19 mouse cellular contexts compared by ENCODE assay signal in the genomic region with DNA sequence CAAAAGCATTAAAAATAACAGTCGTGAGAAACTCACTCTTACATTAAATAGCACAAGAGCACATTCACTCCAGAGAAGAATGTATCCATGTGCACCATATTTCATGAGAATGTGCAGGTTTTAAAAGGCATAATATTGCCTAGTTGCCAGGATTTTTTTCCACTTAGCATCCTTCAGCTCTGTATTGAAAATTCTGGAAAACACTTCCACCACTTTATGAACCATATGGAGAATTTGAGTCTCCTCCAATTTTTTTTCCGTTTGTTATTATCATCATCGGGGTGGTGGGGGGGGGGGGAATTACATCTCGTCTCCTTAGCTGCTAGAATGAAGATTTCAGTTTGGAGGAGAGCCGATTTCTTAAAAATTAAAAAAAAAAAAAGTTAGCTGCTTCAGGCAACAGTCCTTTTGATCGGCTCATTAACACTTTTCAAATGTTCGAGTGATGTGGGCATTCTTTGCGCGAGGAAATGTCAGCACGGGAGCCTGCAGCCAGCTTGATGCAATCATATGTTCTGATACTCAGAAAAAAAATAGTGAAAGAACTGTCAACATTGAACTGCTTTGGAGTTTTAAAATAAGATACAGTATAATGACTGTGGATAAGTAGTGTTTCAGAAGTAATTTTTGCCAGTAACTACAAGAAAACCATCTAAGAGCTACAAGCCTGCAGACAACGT.
DNase-seq lines count a peak whose midpoint lies in the region; ATAC-seq and TF ChIP-seq lines count a peak whose summit lies in the region.
"Had no signal": no experiment of that assay in that cellular context is flagged by ENCODE, and none has a peak within 500 bp of the region (broad histone marks: within the 10 kb centered on the region; RNA-seq: fewer than 3 reads in every experiment).

No protein-coding gene starts in this region.

- H3K4me2 ChIP-seq in lung, postnatal 0 days (replicated peaks; ENCODE audit: low read depth, low read length) = no peak overlapping the region
- H3K4me2 ChIP-seq in embryonic facial prominence, embryonic 15.5 days (replicated peaks) = no peak overlapping the region
- 0 out of 2 replicates have a peak overlapping the region, but pooled peaks have one; percentile 24 for H3K4me2 ChIP-seq in limb, embryonic 15.5 days
- H3K4me2 ChIP-seq: hindbrain, embryonic 13.5 days; liver, embryonic 12.5 days; midbrain, embryonic 12.5 days had no signal

- DNase-seq in gastrocnemius, adult 2 months = no peak
- no peak for DNase-seq in gastrocnemius, postnatal 25 days
- DNase-seq in lung, postnatal 0 days (ENCODE audit: low spot score) = peak; percentile 16
- DNase-seq in lung, postnatal 25 days (ENCODE audit: low spot score) = no peak
- DNase-seq in kidney, adult 2 months = no peak
- DNase-seq: adrenal gland, adult 2 months; heart, adult 2 months; kidney, adult 18-20 months; kidney, postnatal 4 days; lung, postnatal 36 days; retina, postnatal 1 day; thymus, adult 18-20 months had no signal

- no peaks in the 10 kb centered on the region for H3K36me3 ChIP-seq in lung, postnatal 0 days (ENCODE audit: insufficient read depth, low read length)
- H3K36me3 ChIP-seq in embryonic facial prominence, embryonic 15.5 days = no peaks in the 10 kb centered on the region
- no peaks in the 10 kb centered on the region for H3K36me3 ChIP-seq in limb, embryonic 15.5 days
- no peaks in the 10 kb centered on the region for H3K36me3 ChIP-seq in kidney, adult 2 months (ENCODE audit: control insufficient read depth, insufficient read depth, low read length)
- H3K36me3 ChIP-seq: G1E; hindbrain, embryonic 13.5 days; liver, embryonic 12.5 days; midbrain, embryonic 12.5 days had no signal

- H3K9me3 ChIP-seq in lung, postnatal 0 days (ENCODE audit: low read length) = no peaks in the 10 kb centered on the region
- no peaks in the 10 kb centered on the region for H3K9me3 ChIP-seq in embryonic facial prominence, embryonic 15.5 days (replicated peaks)
- H3K9me3 ChIP-seq in limb, embryonic 15.5 days = no peaks in the 10 kb centered on the region
- H3K9me3 ChIP-seq: hindbrain, embryonic 13.5 days; liver, embryonic 12.5 days; midbrain, embryonic 12.5 days had no signal

- TF ChIP-seq CTCF in gastrocnemius, adult 2 months (IDR thresholded peaks at IDR 0.05) = no peak
- no peak for TF ChIP-seq CTCF in lung, postnatal 0 days (IDR thresholded peaks at IDR 0.05)
- TF ChIP-seq CTCF in kidney, adult 2 months (conservative IDR thresholded peaks at IDR 0.05; ENCODE audit: insufficient read depth, insufficient read length, low read depth, low read length) = no peak

- intact Hi-C loops in gastrocnemius, adult 2 months (cut with DNase I) = no loop called here

- TF ChIP-seq POLR2A in kidney, adult 2 months (IDR thresholded peaks at IDR 0.05; ENCODE audit: low read depth, low read length) = no peak

- H3K9ac ChIP-seq in lung, postnatal 0 days (replicated peaks; ENCODE audit: low read depth) = no peak overlapping the region
- no peak overlapping the region for H3K9ac ChIP-seq in embryonic facial prominence, embryonic 15.5 days
- no peak overlapping the region for H3K9ac ChIP-seq in limb, embryonic 15.5 days
- H3K9ac ChIP-seq: hindbrain, embryonic 13.5 days; liver, embryonic 12.5 days; midbrain, embryonic 12.5 days had no signal

- no peak overlapping the region for H3K27ac ChIP-seq in gastrocnemius, adult 2 months
- H3K27ac ChIP-seq in lung, postnatal 0 days (ENCODE audit: low read length) = no peak overlapping the region
- 0 out of 2 replicates have a peak overlapping the region, but pooled peaks have one; percentile 17 for H3K27ac ChIP-seq in embryonic facial prominence, embryonic 15.5 days (replicated peaks)
- H3K27ac ChIP-seq in limb, embryonic 15.5 days = peak overlapping the region; percentile 54; the same call in 1 of the 2 replicates
- H3K27ac ChIP-seq in kidney, adult 2 months (ENCODE audit: insufficient read depth, low read depth, low read length) = no peak overlapping the region
- H3K27ac ChIP-seq: heart, adult 2 months; hindbrain, embryonic 13.5 days; liver, embryonic 12.5 days; midbrain, embryonic 12.5 days had no signal

- H3K4me3 ChIP-seq in gastrocnemius, adult 2 months = peak overlapping the region; percentile 17; the same call in 1 of the 2 replicates
- H3K4me3 ChIP-seq in lung, postnatal 0 days (ENCODE audit: low read depth, low read length) = no peak overlapping the region
- no peak overlapping the region for H3K4me3 ChIP-seq in embryonic facial prominence, embryonic 15.5 days (replicated peaks)
- H3K4me3 ChIP-seq in limb, embryonic 15.5 days = no peak overlapping the region
- H3K4me3 ChIP-seq in kidney, adult 2 months (ENCODE audit: insufficient read depth, low read depth, low read length) = no peak overlapping the region
- H3K4me3 ChIP-seq: heart, adult 2 months; hindbrain, embryonic 13.5 days; liver, embryonic 12.5 days; midbrain, embryonic 12.5 days; myocyte had no signal

- 59% methylated on average over 11 of the region's 11 CpGs for WGBS in lung, postnatal 0 days
- WGBS in embryonic facial prominence, embryonic 15.5 days = 30% methylated on average over 11 of the region's 11 CpGs
- 26% methylated on average over 11 of the region's 11 CpGs for WGBS in limb, embryonic 15.5 days
- WGBS in kidney, adult 2 months = 84% methylated on average over 11 of the region's 11 CpGs

- ATAC-seq in lung, postnatal 0 days = no peak
- no peak for ATAC-seq in embryonic facial prominence, embryonic 15.5 days (ENCODE audit: insufficient number of reproducible peaks, low FRiP score, low TSS enrichment, low read depth)
- peak; percentile 74; the same call in 1 of the 2 replicates for ATAC-seq in limb, embryonic 15.5 days (ENCODE audit: insufficient number of reproducible peaks, low FRiP score, low TSS enrichment, low read depth)
- ATAC-seq: liver, embryonic 12.5 days had no signal

- no peaks in the 10 kb centered on the region for H3K27me3 ChIP-seq in lung, postnatal 0 days (replicated peaks; ENCODE audit: insufficient read depth, low read length)
- no peaks in the 10 kb centered on the region for H3K27me3 ChIP-seq in embryonic facial prominence, embryonic 15.5 days
- no peaks in the 10 kb centered on the region for H3K27me3 ChIP-seq in limb, embryonic 15.5 days
- no peaks in the 10 kb centered on the region for H3K27me3 ChIP-seq in kidney, adult 2 months (replicated peaks; ENCODE audit: control insufficient read depth, insufficient read depth, low read length)
- H3K27me3 ChIP-seq: hindbrain, embryonic 13.5 days; liver, embryonic 12.5 days; midbrain, embryonic 12.5 days had no signal

- no peaks in the 10 kb centered on the region for H3K4me1 ChIP-seq in lung, postnatal 0 days (ENCODE audit: insufficient read depth, low read depth, low read length)
- 0 out of 2 replicates have a peak, but pooled peaks cover 4% of the 10 kb centered on the region for H3K4me1 ChIP-seq in embryonic facial prominence, embryonic 15.5 days
- peaks cover 10% of the 10 kb centered on the region; the same call in 1 of the 2 replicates for H3K4me1 ChIP-seq in limb, embryonic 15.5 days
- no peaks in the 10 kb centered on the region for H3K4me1 ChIP-seq in kidney, adult 2 months (ENCODE audit: control insufficient read depth, insufficient read depth, low read length)
- H3K4me1 ChIP-seq: hindbrain, embryonic 13.5 days; liver, embryonic 12.5 days; midbrain, embryonic 12.5 days had no signal

- no peak for TF ChIP-seq EP300 in lung, postnatal 0 days (IDR thresholded peaks at IDR 0.05)

Comparison
In these comparisons a context has a peak if more than half of its experiments do, and no peak if none do; other contexts are left out.
1. H3K27ac ChIP-seq: peak in embryonic facial prominence, embryonic 15.5 days (single experiment) and limb, embryonic 15.5 days (single experiment); none in gastrocnemius, adult 2 months (single experiment), lung, postnatal 0 days (single experiment) and kidney, adult 2 months (single experiment).